Mouse (Mus musculus): Measurements from ENCODE around the gene Fabp6.

Fabp6 gene

GRCm38 (mm10) chr11:43548148-43548547, 53.2 kb downstream of the Fabp6 start:
- DNase-seq (ENCODE audit: low spot score) = no peak

- DNase-seq (ENCODE audit: low spot score) = no peak
Measured at GRCm38 (mm10) chr11:43546678-43547077, 54.7 kb downstream of the Fabp6 start.
